Mouse (Mus musculus) liver, adult 2 months (tissue): ENCODE data around the gene Stbd1. TPM values are rescaled to one million over a fixed set of nuclear protein-coding genes. Genes with fewer than 3 reads are reported as not detected.
A peak's percentile ranks its signal among the peaks of the same experiment; 100 is the strongest.

Experiments used
- DNase-seq: peaks from one replicate; pipeline ENCODE4 v3.0.0-alpha.2; 2011; ENCODE audit warnings: low read depth, low spot score; ENCODE audit errors: extremely low read depth
- H3K27ac ChIP-seq: fragments of 200-500 bp; replicated peaks from 2 replicates; pipeline ENCODE4 v1.5.1; 2012; ENCODE audit warnings: low read depth, mild to moderate bottlenecking, control low read depth, inconsistent platforms, low read length; ENCODE audit not compliant: insufficient read depth
- H3K27me3 ChIP-seq: fragments of 200-500 bp; 2 replicates; pipeline ENCODE4 v1.6.1; 2012; ENCODE audit warnings: mild to moderate bottlenecking, moderate library complexity, low read length, inconsistent platforms; ENCODE audit not compliant: control insufficient read depth, insufficient read depth
- H3K36me3 ChIP-seq: fragments of 200-500 bp; 2 replicates; pipeline ENCODE4 v1.6.1; 2012; ENCODE audit warnings: low read length, inconsistent platforms; ENCODE audit not compliant: control insufficient read depth, insufficient read depth
- H3K4me1 ChIP-seq: fragments of 200-500 bp; 2 replicates; pipeline ENCODE4 v1.6.1; 2011; ENCODE audit warnings: low read length; ENCODE audit not compliant: control insufficient read depth, insufficient read depth
- H3K4me3 ChIP-seq: fragments of 200-500 bp; 2 replicates; pipeline ENCODE4 v1.5.1; 2011; ENCODE audit warnings: low read depth, mild to moderate bottlenecking, control low read depth, low read length, moderate library complexity; ENCODE audit not compliant: insufficient read depth
- H3K79me2 ChIP-seq: fragments of 200-500 bp; 2 replicates; pipeline ENCODE4 v1.6.1; 2012; ENCODE audit warnings: inconsistent platforms, mild to moderate bottlenecking, low read length, moderate library complexity; ENCODE audit not compliant: control insufficient read depth, insufficient read depth
- H3K9ac ChIP-seq: fragments of 200-500 bp; 2 replicates; pipeline ENCODE4 v1.6.1; 2012; ENCODE audit warnings: low read depth, mild to moderate bottlenecking, control low read depth, inconsistent platforms, low read length
- CTCF ChIP-seq: fragments of 200-500 bp; IDR thresholded peaks from 2 replicates; pipeline ENCODE4 v1.5.1; 2011; ENCODE audit warnings: low read depth, low read length, control low read depth
- POLR2A ChIP-seq: fragments of 200-500 bp; IDR thresholded peaks from 2 replicates; pipeline ENCODE4 v1.6.1; 2011; ENCODE audit warnings: low read length, control low read depth; ENCODE audit not compliant: insufficient read depth; ENCODE audit errors: extremely low read depth
- WGBS: fragments of 180-500 bp; shearing (Covaris S2); methylation state at CpG from one replicate; pipeline ENCODE4 v1.1.7; 2018; 5-methylcytosine and 5-hydroxymethylcytosine counted together
- polyA plus RNA-seq: library from polyadenylated mRNA; depleted of rRNA; stranded (reverse); fragments of >200 nt; gene quantifications from 2 replicates; pipeline ENCODE4 v1.2.3, GENCODE M21; 2012
- total RNA-seq: library from RNA; depleted of rRNA; stranded (reverse); fragments of >200 nt; gene quantifications from 2 replicates; pipeline ENCODE4 v1.2.3, GENCODE M21; 2014

Stbd1 gene
- total and polyA plus RNA-seq, 2 experiments = 17.8 to 48.5 TPM

DNA sequence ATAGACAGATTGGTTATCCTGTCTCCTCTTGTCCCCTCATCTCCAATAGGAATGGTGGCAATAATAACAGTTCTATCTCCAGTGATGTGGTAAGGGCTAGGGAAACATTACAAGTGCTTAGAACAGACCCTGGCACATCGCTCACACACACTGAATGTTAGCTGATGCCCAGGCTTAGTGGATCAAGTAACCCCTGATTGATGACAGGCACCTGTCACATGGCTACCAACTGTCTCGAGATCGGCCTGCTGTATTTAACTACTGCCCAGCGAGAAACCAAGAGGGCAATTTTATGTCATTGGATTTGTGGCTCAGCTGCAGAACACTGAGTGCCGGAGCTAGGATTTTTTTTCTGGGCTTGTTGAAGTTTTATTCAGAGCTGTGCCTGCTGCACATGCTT, 7.8 kb upstream of the Stbd1 start:
- Histone ChIP-seq H3K9ac (no peak overlapping the region), H3K4me1 (peaks cover 3% of the 10 kb centered on the region; the same call in 1 of the 2 replicates), H3K36me3 (no peaks in the 10 kb centered on the region), H3K27me3 (no peaks in the 10 kb centered on the region), H3K4me3 (no peak overlapping the region), H3K79me2 (no peaks in the 10 kb centered on the region), H3K27ac (no peak overlapping the region)
- TF ChIP-seq POLR2A (no peak), CTCF (no peak)
- WGBS = 93% methylated on average over 5 of the region's 5 CpGs
- DNase-seq = no peak

DNA sequence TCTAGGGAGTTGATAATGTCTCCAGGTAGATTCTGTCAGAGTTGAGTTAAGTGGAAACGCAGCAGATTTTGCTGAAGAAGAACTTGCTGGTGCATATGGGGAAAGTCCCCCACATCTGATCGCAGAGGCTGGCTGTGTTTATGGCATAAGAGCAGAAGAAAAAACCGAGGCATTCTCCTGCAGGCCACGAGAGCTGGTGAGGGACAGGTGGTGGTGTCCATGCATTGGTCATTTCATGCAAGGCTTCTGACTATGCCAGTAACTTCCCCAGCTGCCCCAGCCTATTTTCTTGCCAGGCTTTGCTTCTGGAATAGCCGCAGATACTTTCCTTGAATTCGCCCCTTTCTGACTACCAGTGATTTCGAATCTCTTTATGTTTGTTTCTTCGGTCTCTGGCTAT, 6.0 kb upstream of the Stbd1 start:
- H3K4me3 ChIP-seq = no peak overlapping the region
- H3K27me3 ChIP-seq = no peaks in the 10 kb centered on the region
- no peaks in the 10 kb centered on the region for H3K79me2 ChIP-seq
- H3K4me1 ChIP-seq = peaks cover 3% of the 10 kb centered on the region; the same call in 1 of the 2 replicates
- H3K9ac ChIP-seq = no peak overlapping the region
- DNase-seq = no peak
- TF ChIP-seq CTCF (no peak), POLR2A (no peak)
- no peak overlapping the region for H3K27ac ChIP-seq
- WGBS = 94% methylated on average over 8 of the region's 8 CpGs
- H3K36me3 ChIP-seq = no peaks in the 10 kb centered on the region

DNA sequence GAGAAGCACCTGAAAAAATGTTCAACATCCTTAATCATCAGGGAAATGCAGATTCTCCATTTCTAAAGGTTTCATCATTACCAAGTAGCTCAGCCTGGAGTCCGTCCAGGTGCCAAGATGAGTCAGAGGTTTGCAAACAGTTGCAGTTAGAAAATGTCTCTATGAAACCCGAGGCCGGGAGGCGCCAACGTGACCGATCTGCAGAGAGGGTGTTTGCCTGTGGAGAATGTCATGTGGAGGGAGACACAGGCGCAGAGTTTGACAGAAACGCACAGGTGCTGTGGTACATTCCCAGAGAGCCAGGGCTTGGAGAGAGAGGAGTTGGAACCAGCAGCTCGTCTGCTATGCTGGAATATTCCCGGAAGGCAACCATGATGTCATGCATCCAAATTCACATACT, 3.8 kb upstream of the Stbd1 start:
- Histone ChIP-seq H3K4me3 (no peak overlapping the region), H3K79me2 (peaks cover 7% of the 10 kb centered on the region; the same call in 1 of the 2 replicates), H3K27ac (peak overlapping the region; percentile 9), H3K4me1 (peaks cover 3% of the 10 kb centered on the region; the same call in 1 of the 2 replicates), H3K27me3 (no peaks in the 10 kb centered on the region), H3K9ac (peak overlapping the region; percentile 6), H3K36me3 (no peaks in the 10 kb centered on the region)
- TF ChIP-seq CTCF (no peak), POLR2A (no peak)
- DNase-seq = peak; percentile 81
- 22% methylated on average over 10 of the region's 10 CpGs for WGBS

GRCm38 (mm10) chr5:92604452-92605247, 1.8 kb downstream of the Stbd1 start:
- H3K27ac ChIP-seq = peak overlapping the region; percentile 91

GRCm38 (mm10) chr5:92607492-92608229, 4.8 kb downstream of the Stbd1 start:
- peaks cover 7% of the 10 kb centered on the region; the same call in 1 of the 2 replicates for H3K79me2 ChIP-seq
- peaks cover 28% of the 10 kb centered on the region for H3K4me1 ChIP-seq
- TF ChIP-seq CTCF (no peak), POLR2A (no peak)
- peaks cover 10% of the 10 kb centered on the region for H3K36me3 ChIP-seq
- H3K27ac ChIP-seq = peak overlapping the region; percentile 97
- H3K9ac ChIP-seq = peak overlapping the region; percentile 6; the same call in 1 of the 2 replicates
- H3K27me3 ChIP-seq = no peaks in the 10 kb centered on the region
- 28% methylated on average over 5 of the region's 5 CpGs for WGBS
- no peak overlapping the region for H3K4me3 ChIP-seq
- peak; percentile 96 for DNase-seq

More at GRCm38 (mm10) chr5:92604452-92605247, 1.8 kb downstream of the Stbd1 start:
- TF ChIP-seq POLR2A (no peak), CTCF (no peak)
- Histone ChIP-seq H3K4me1 (peaks cover 28% of the 10 kb centered on the region), H3K4me3 (peak overlapping the region; percentile 55), H3K27me3 (no peaks in the 10 kb centered on the region), H3K79me2 (peaks cover 7% of the 10 kb centered on the region; the same call in 1 of the 2 replicates), H3K36me3 (peaks cover 10% of the 10 kb centered on the region), H3K9ac (peak overlapping the region; percentile 80)
- 14% methylated on average over 10 of the region's 10 CpGs for WGBS
- DNase-seq = peak; percentile 77

GRCm38 (mm10) chr5:92612756-92613155, 9.9 kb downstream of the Stbd1 start:
- no peak for DNase-seq
- no peaks in the 10 kb centered on the region for H3K36me3 ChIP-seq
- no peak overlapping the region for H3K4me3 ChIP-seq
- no peak overlapping the region for H3K27ac ChIP-seq
- H3K9ac ChIP-seq = no peak overlapping the region
- WGBS = 72% methylated on average over 4 of the region's 4 CpGs
- TF ChIP-seq POLR2A (no peak), CTCF (no peak)
- no peaks in the 10 kb centered on the region for H3K79me2 ChIP-seq
- H3K27me3 ChIP-seq = no peaks in the 10 kb centered on the region
- peaks cover 4% of the 10 kb centered on the region; the same call in 1 of the 2 replicates for H3K4me1 ChIP-seq
